Mouse (Mus musculus): ENCODE measurements around the gene Atp6v1d. TPM values are rescaled to one million over a fixed set of nuclear protein-coding genes. Genes with fewer than 3 reads are reported as not detected.

Atp6v1d gene
- total RNA-seq, 2 experiments from 2014 or later: 27.9 to 53.3 TPM

- ATAC-seq (replicated peaks; ENCODE audit: low FRiP score, low TSS enrichment, poor library complexity, severe bottlenecking): no peak
Observed at GRCm38 (mm10) chr12:78801836-78802235, 59.6 kb downstream of the Atp6v1d start.

GRCm38 (mm10) chr12:78800036-78800435 is 61.4 kb downstream of the Atp6v1d start:
- ATAC-seq (replicated peaks; ENCODE audit: low FRiP score, low TSS enrichment, poor library complexity, severe bottlenecking): no peak

GRCm38 (mm10) chr12:78794236-78794635 is 67.2 kb downstream of the Atp6v1d start:
- no peak for ATAC-seq (replicated peaks; ENCODE audit: low FRiP score, low TSS enrichment, poor library complexity, severe bottlenecking)

- no peak for ATAC-seq (replicated peaks; ENCODE audit: low FRiP score, low TSS enrichment, poor library complexity, severe bottlenecking)
Observed at GRCm38 (mm10) chr12:78790791-78791190, 70.6 kb downstream of the Atp6v1d start.

Other genes starting within 250 kb of the Atp6v1d start
- gene Fam71d, start 170.1 kb downstream of the Atp6v1d start, total RNA-seq (2014; fragmentation: Nextera tagmentation): not detected in 2 replicates
- gene Fam71d, start 170.1 kb downstream of the Atp6v1d start, total RNA-seq (2017): not detected in 2 replicates
- 11.8 and 15.5 TPM in 2 replicates for gene Mpp5, start 112.7 kb downstream of the Atp6v1d start, total RNA-seq (2014; fragmentation: Nextera tagmentation)
- 19.1 and 37.4 TPM in 2 replicates for gene Mpp5, start 112.7 kb downstream of the Atp6v1d start, total RNA-seq (2017)
- gene Eif2s1, start 181 bp upstream of the Atp6v1d start, total RNA-seq (2014; fragmentation: Nextera tagmentation): 88.2 and 99.2 TPM in 2 replicates
- 137 and 156 TPM in 2 replicates for gene Eif2s1, start 181 bp upstream of the Atp6v1d start, total RNA-seq (2017)
- 2.2 TPM in 1 of 2 replicates, not detected in the other for gene Plek2, start 45.3 kb upstream of the Atp6v1d start, total RNA-seq (2014; fragmentation: Nextera tagmentation)
- gene Plek2, start 45.3 kb upstream of the Atp6v1d start, total RNA-seq (2017): 0.66 TPM in 1 of 2 replicates, not detected in the other
- 12.2 and 22.1 TPM in 2 replicates for gene Tmem229b, start 146.0 kb upstream of the Atp6v1d start, total RNA-seq (2014; fragmentation: Nextera tagmentation)
- gene Tmem229b, start 146.0 kb upstream of the Atp6v1d start, total RNA-seq (2017): 8.5 and 10.6 TPM in 2 replicates
- gene Plekhh1, start 167.5 kb upstream of the Atp6v1d start, total RNA-seq (2014; fragmentation: Nextera tagmentation): not detected in 2 replicates
- gene Plekhh1, start 167.5 kb upstream of the Atp6v1d start, total RNA-seq (2017): not detected in 2 replicates
- 6.8 and 11.0 TPM in 2 replicates for gene Pigh, start 228.0 kb upstream of the Atp6v1d start, total RNA-seq (2014; fragmentation: Nextera tagmentation)
- gene Pigh, start 228.0 kb upstream of the Atp6v1d start, total RNA-seq (2017): 12.7 and 13.0 TPM in 2 replicates

Data from megakaryocyte-erythroid progenitor cell, adult 5-6 weeks (primary cell).